Mouse (Mus musculus) thymus, postnatal 25 days (tissue): ENCODE measurements at regions not wholly inside any gene's neighbourhood (a gene's known extent, or its start where the extent isn't known, plus 50 kb on each side); places are given as distances from the start of the nearest gene placed in this dataset.
"Not testable (repeated sequence)": the region's sequence is repeated elsewhere in the genome, so short reads cannot be mapped to it uniquely, and the experiment has no call there.

Experiments
- DNase-seq: peaks from one replicate; pipeline ENCODE4 v3.0.0; 2022

DNA sequence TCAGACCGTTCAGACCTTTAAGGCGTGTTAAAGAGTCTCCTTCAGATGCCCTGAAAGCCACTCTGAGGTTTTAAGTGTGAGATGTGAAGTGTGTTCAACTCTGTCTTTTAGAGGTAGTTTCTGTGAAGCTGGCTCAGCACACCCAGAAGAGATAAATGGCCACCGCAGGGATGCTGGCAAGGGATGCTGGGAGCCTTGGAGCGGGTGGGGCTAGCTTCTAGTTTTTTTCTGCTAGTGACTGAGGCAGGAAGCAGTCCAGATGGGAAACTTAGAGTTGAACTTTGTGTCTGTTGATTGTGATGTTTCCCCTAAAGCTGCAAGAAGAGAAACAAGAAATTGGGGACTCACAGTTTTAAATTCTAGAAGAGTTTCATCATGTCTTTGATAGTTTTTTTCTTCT, 143.5 kb downstream of the Cdca7 start:
- no peak for DNase-seq

DNA sequence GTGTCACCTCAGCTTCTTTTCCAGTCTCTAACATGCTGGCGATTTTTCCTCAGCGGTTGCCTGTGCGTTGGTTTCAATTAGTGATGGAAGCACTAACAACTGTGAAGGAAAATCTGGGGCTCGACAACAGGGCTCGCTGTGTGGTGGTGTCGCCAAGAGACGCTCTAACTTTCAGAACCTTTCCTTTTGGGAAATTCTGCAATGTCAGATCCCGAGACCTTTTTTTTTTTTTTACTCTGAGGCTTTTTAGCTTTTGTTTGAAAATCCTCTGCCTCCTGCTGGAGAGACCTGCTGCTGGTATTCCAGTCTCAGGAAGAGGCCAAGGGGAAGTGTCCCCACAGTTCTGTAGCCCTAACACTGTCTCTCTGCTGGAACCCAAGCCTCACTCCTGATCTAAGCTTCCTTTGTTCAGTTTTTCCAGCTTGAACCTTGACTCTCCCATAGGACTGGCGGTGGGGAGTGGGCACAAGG, 144.3 kb downstream of the Cdca7 start:
- no peak for DNase-seq

- no peak for DNase-seq
These were observed 152.0 kb downstream of the Cdca7 start for GRCm38 (mm10) chr2:72627915-72628314.

DNA sequence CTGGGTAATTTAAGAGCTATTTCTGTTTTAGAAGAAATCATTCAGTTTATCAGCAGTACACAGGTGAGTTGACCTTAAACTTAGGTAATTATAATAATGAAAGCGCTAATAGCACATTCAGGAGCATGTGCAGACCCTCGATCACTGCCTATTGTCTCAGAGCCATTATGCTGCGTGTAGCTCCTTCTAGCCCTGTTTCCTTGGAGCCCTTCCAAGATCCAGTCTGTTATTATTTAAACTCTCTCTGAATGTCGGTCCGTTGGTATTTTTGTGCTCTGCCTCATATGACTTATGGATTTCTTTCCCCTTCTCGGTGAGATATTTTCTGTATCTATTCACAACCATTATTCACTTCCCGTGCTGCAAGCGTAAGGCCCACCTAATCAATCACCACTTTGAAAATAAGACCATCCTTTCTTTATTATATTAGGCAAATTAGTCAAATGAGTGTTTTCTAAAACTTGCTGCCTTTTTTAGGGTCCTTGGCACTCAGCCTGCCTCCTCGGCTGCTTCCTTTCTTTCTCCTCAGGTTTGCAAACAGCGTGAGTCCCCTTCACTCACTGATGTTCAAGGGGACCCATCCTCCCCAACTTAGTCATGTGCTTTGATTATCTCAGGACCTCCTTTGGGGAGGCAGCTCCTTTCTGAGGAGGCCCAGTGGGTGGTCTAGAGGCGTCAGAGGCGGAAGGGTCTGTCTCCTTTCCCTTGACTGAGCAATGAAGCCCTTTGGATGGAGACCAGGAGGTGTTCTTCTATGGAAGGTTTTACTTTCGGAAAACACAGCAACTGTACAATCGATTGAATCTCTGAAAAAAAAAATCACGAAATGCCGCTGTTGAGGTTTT, 152.9 kb downstream of the Cdca7 start:
- DNase-seq: no peak

DNA sequence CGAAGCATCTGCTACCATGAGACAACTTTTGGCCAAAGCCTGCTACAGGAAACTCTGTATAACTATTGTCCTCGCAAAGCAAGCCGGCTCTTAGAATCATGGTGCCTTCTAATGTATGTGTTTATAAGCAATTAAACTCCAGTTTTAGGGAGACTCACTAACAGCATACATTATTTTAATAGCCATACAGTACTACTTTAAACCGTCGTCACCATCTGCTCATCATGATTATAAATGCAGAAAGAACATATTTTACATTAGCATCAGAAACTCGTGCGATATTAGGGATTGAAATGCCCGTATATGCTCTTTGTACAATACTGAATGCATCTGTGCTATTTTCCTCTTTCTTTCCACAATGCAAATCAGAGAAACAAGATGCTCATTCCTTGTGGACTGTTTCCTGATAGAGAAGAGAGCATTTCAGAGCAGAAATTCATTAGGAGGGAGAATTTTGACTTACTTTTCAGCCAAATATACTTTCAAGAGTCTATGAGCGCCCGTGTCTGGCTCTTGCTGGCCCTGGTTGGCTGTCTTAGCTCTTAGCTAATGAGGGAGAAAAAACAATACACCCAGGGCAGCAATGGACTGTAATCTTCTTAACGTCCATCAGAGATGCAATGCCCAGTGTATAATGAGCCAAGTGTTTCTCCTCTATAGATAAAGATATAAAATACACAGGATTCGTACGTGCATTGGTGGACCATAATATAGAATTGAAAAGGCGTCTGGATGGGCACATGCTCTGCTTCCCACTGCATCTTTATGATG, 153.9 kb downstream of the Cdca7 start:
- no peak for DNase-seq

GRCm38 (mm10) chr2:72637881-72638620, 162.1 kb downstream of the Cdca7 start:
- DNase-seq: no peak

DNA sequence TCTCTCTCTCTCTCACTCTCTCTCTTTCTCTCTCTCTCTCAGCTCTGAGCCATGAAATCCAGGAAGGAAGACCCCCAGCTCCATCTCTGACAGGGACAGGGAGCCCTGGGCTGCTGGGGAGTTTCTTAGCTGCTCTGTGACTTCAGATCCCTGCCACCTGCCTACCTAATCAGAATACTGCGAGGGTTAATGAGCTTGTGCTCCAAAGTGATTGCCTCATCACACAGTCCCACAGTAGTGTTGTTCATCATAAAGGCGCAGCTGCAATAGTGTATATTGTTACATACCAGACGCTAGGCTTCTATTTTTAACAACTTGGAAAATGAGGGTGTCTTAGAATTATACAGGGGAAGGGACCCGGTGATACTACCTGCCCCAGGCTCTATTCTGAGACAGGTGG, 163.1 kb downstream of the Cdca7 start:
- no peak for DNase-seq

DNA sequence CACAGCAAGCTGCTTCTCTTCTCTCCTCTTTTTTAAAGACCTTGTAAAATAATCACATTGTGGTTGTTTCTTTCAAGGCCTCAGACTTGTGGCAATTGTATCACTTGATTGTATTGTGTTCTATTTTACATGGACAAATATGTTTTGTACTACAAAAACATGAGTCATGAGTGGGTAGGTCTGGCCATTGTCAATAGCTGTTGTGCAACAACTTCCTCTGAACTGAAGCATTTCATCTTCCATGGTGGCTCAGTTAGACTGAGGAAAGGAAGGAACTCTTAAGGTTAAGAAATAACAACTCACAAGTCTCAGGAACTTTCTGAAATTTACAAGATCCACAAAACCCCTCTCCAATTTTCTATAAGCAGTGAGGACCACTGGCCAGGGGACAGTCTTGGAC, 165.3 kb downstream of the Cdca7 start:
- DNase-seq: no peak

DNA sequence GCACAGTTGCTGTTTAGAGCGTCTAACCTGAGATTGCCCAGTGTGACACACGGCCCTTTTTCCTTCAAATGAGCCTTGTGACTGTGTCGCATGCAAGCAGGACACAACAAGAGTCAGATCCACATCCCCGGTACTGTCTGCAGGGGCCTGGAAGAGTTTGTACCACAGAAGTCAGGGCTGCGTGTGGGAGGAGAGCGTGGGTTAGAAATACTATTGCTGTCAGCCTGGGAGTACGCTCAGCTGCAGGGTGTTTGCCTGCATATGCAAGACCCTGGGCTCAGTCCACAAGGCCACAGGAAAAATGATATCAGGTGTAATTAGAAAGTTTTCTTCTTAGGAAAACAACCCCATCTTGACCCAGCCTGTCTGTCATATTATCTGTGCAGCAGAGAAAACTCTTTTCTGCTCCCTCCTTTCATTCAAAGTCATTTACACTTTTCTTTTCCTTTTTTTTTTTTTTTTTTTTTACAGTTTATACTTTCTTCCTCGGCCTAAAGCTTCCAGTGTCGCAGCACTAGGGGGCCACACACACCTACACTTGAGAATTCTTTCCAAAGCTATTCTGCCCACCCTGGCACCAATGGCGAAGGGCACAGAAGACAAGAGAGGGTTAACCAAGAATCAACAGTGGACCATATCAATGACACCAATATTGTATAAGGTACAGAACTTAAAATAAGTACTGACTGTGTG, 168.3 kb downstream of the Cdca7 start:
- DNase-seq: no peak

- no peak for DNase-seq
These were observed 171.7 kb downstream of the Cdca7 start for GRCm38 (mm10) chr2:72647642-72648041.

- no peak for DNase-seq
These were observed 172.3 kb downstream of the Cdca7 start for GRCm38 (mm10) chr2:72648294-72648693.

DNA sequence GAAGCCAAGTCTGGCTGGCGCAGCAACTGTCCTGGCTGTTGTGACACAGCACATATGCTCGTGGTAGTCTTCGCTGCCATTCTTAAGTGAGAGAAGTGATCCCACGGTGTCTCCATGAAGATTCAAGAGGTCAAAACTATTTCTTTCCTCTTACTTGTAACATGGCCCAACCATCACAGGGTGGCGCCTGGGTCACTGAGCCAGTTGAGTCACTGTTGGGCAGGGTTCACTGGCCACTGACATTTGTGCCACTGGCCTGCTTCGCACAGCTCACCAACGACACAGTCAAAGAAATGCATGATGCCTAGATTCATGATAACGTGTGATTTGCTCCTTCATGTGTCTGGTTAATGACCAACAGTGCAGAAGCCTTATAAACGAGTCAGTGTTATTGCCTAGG, 179.9 kb downstream of the Cdca7 start:
- DNase-seq: no peak

DNA sequence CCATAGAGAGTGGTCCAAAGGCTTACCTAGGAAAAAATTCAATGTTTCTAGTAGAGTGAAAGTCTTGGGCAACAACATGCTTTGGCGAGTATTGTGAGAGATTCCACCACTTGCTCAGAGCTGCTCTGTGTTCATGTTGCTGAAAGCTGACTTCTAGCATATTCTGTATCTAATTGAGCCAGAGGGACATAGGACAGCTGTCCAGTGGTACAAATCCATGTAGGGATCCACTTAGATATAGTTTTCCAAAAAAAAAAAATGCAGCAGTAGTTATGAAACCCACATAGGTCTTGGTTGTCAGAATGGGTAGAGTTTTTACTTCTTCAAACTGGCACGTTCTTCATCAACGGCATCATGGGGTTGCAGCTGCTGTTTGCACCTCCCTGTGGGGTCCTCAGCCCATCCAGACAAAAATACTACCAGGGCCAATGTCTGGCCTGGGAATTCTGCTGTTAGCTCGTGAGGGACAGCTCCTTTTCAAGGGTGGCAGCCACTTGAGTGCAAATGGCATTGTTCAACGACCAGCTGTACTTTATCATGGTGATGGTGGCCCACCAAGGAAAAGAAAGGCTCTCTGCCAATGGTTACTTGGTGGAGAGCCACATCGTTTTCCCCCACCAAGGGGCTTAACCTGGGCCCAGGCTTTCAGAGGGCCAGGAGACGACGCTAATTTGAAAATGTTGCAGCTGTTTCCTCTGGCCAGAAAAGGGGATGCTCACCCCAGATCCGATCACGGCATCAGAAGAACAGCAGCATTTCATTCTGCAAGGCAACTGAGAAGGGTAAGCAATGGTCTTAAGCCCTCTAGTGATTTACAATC, 181.4 kb downstream of the Cdca7 start:
- DNase-seq: no peak

- no peak for DNase-seq
These were observed 186.4 kb downstream of the Cdca7 start for GRCm38 (mm10) chr2:72662396-72662795.

- no peak for DNase-seq
These were observed 187.2 kb downstream of the Cdca7 start for GRCm38 (mm10) chr2:72662979-72663780.

- DNase-seq: not testable (repeated sequence)
These were observed 191.4 kb downstream of the Cdca7 start for GRCm38 (mm10) chr2:72667396-72667795.

DNA sequence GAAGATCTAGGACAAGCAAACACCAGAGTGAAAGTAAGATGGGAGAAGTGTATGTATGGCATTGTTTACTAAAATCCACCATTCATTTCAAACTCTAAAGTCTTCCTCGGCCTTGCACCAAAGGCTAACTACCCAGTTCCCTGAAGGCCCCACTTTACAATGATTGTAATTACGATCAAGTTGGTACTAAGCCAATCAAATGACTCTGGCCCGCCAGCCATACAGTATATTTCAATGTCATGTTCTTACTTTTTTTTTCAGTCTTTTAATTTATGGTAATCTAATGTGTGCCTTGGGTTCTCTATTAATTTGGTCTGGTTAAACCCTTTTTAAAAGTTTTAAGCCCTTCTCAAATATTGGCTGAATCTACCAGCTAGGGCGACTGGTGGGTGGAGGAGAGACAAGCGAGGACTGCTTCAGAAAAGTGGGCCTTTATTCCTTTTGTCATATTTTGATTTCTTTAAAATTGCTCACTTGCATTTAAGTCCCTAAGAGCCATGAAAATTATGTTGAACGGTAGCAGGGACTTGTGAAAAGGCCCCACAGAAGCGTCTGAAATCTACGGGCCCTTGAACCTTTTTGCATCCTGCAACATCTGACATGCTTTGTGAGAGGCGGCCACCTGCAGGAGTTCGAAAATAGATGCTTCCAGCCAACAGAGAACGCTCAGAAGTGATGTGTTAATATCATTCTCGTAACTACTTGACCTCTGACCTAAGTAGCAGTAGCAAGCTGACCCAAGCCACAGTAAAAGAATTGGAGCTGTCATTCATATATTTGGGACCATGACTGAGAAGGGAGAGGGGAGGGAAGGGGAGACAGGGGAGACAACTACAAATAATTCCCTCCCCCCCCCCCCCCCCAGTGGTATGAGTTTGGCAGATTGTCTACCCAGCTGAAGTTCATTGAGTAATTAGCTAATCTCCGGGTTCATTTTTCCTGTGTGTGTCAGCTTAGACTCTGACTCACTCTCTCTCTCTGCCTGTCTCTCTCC, 197.2 kb downstream of the Cdca7 start:
- no peak for DNase-seq

- no peak for DNase-seq
These were observed 198.3 kb downstream of the Cdca7 start for GRCm38 (mm10) chr2:72674229-72674628.

DNA sequence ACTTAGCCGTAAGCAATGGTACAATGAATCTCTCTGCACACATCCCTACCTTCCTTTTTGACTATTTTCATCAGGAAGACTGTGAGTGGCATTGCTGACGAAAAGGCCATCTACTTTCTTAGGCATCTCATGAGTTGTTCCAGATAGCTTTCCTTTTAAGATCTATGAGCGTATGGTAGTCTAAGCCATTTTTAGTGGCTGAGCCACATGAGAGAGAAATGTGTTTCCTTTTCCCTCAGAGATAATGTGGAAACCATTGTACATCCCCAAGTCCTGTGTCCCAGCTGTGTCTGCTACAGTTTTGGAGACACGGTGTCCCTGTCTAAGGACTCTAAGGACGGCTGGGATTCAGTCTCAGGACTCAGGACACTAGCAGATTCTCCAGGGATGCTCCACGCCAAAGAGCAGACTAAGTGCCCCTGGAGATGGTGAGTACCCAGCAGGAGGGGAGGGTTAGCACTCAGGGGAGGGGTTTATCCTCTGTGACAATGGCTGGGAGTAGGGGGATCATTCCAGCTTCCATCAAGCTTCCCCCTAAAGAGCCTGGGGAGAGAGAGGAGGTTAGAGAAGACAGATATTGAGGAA, 199.0 kb downstream of the Cdca7 start:
- no peak for DNase-seq
